Mouse (Mus musculus) midbrain, embryonic 11.5 days (tissue): ENCODE data around the gene Mtfr2. TPM values are rescaled to one million over a fixed set of nuclear protein-coding genes. Genes with fewer than 3 reads are reported as not detected.

Experiments used
- ATAC-seq: fragments of 200-750 bp; cut with Nextera tagmentation; 2 replicates; pipeline ENCODE4 v1.8.0; 2017; ENCODE audit warnings: moderate TSS enrichment, moderate library complexity; ENCODE audit not compliant: low FRiP score
- DNase-seq: peaks from one replicate; pipeline ENCODE4 v3.0.0; 2015; ENCODE audit warnings: low spot score; ENCODE audit errors: missing footprints
- H3K27ac ChIP-seq: fragments of 300-500 bp; sonication (generic); 2 replicates; pipeline ENCODE4 v1.5.1; 2014; ENCODE audit warnings: low read depth, low read length
- H3K27me3 ChIP-seq: fragments of 300-500 bp; sonication (generic); 2 replicates; pipeline ENCODE4 v1.6.1; 2014; ENCODE audit warnings: mild to moderate bottlenecking, low read length, moderate library complexity, mixed read lengths; ENCODE audit not compliant: control insufficient read depth, insufficient read depth
- H3K36me3 ChIP-seq: fragments of 300-500 bp; sonication (generic); 2 replicates; pipeline ENCODE4 v1.6.1; 2014; ENCODE audit warnings: mild to moderate bottlenecking, low read length, moderate library complexity, mixed read lengths; ENCODE audit not compliant: control insufficient read depth, insufficient read depth
- H3K4me1 ChIP-seq: fragments of 300-500 bp; sonication (generic); 2 replicates; pipeline ENCODE4 v1.6.1; 2014; ENCODE audit warnings: low read length; ENCODE audit not compliant: control insufficient read depth, insufficient read depth
- H3K4me2 ChIP-seq: fragments of 300-500 bp; sonication (generic); 2 replicates; pipeline ENCODE4 v1.6.1; 2014; ENCODE audit warnings: mild to moderate bottlenecking, moderate library complexity
- H3K4me3 ChIP-seq: fragments of 300-500 bp; sonication (generic); 2 replicates; pipeline ENCODE4 v1.5.1; 2014; ENCODE audit warnings: low read depth, low read length
- H3K9ac ChIP-seq: fragments of 300-500 bp; sonication (generic); 2 replicates; pipeline ENCODE4 v1.6.1; 2014; ENCODE audit warnings: low read length
- H3K9me3 ChIP-seq: fragments of 300-500 bp; sonication (generic); 2 replicates; pipeline ENCODE4 v1.6.1; 2016; ENCODE audit warnings: low read length; ENCODE audit not compliant: control insufficient read depth
- WGBS: fragments of 180-500 bp; shearing (Covaris S2); extraction: QIAGEN DNeasy Blood & Tissue Kit; methylation state at CpG from one replicate; pipeline ENCODE4 v1.1.7; 2014; 5-methylcytosine and 5-hydroxymethylcytosine counted together
- polyA plus RNA-seq: library from polyadenylated mRNA; unstranded; fragments of >200 nt; fragmentation: Nextera tagmentation; extraction: Ambion mirVana; gene quantifications from 2 replicates; pipeline ENCODE4 v1.2.1, GENCODE M21; 2014

Gene Mtfr2
- polyA plus RNA-seq, 1 experiment from 2014 or later, result 1.4 TPM

DNA sequence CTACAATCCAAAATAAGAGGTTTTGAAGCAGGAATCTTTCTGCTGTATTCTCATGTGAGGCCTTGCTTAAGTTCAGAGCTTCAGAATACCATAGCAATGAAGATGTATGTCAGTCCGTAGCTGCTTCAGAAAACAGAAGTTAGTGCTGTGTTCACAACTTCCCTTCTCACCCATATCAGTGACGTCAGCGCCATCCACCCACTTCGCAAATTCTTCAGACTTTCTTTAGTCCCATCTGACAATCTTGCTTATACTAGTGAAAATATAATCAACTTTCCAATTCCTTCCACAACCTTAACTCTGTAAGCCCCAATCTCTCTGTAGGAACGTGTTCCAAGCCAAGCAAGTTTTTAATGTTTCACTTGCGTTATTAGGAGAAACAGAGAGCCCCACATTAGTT lies 50.7 kb downstream of the Mtfr2 start:
- Histone ChIP-seq H3K27ac (no peak overlapping the region), H3K4me1 (no peaks in the 10 kb centered on the region), H3K9me3 (no peaks in the 10 kb centered on the region), H3K4me2 (no peak overlapping the region), H3K27me3 (no peaks in the 10 kb centered on the region), H3K36me3 (no peaks in the 10 kb centered on the region), H3K4me3 (no peak overlapping the region), H3K9ac (no peak overlapping the region)
- no peak for DNase-seq
- no peak for ATAC-seq
- WGBS, result 86% methylated on average over 6 of the region's 6 CpGs

DNA sequence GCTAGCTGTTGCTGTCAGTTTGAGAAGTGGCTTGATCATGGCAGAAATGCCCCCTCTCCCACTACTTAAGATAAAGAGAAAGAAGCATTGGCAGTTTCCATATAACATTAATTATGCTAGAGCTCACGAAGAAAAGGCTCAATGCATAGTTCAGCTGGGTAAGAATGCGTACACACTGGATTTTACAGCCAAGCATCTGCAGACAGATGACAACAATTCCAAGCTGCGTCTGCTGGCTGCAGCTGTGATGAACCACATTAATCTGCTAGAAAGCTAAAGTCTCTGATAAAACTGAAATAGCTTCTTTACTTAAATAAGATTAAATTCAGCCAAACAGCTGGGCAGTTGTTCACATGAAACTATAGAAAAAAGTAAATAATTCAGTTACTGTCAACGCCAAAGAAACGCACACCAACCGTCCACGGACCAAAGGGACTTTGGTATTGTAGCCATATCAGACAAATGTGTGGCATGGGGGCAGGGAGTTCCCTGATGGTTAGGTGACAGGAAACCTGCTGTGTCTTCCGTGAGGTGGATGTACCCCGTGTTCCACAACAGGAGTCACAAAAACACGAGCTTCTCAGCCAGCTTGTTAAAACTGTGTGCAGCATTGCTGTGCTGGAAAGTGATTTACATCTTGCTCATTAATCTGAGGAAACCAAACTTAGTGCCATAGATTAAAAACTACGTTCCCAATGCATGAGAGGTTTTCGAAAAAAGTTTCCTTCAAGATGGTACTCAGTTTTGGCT lies 51.2 kb downstream of the Mtfr2 start:
- H3K9ac ChIP-seq, result no peak overlapping the region
- ATAC-seq (no peak), DNase-seq (peak; percentile 76)
- no peak overlapping the region for H3K4me2 ChIP-seq
- H3K4me3 ChIP-seq, result no peak overlapping the region
- no peaks in the 10 kb centered on the region for H3K4me1 ChIP-seq
- no peaks in the 10 kb centered on the region for H3K36me3 ChIP-seq
- H3K27ac ChIP-seq, result no peak overlapping the region
- no peaks in the 10 kb centered on the region for H3K27me3 ChIP-seq
- H3K9me3 ChIP-seq, result no peaks in the 10 kb centered on the region
- WGBS, result 81% methylated on average over 12 of the region's 12 CpGs

DNA sequence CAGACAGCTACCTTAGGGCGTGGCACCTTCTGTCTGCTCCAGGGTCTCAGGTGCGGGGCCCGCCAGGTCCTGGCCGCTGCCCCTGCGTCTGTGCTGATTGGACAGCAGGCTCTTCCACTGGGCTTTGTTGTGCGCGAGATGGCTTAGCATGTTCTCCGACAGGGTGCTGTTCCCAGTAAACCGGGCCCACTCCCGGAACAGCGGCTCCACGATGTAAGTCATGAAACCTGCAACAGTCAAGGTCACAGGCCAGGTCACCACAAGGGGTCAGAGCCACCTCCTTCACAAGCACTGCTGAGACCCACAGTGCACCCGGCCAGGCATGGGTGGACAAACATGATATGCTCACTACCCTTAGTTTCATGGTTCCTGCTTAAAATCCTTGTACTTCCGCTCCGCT lies 52.8 kb downstream of the Mtfr2 start:
- ATAC-seq, result no peak
- DNase-seq, result no peak
- Histone ChIP-seq H3K9me3 (no peaks in the 10 kb centered on the region), H3K4me3 (no peak overlapping the region), H3K4me2 (peak overlapping the region; percentile 19; the same call in 1 of the 2 replicates), H3K27me3 (no peaks in the 10 kb centered on the region), H3K36me3 (no peaks in the 10 kb centered on the region), H3K9ac (no peak overlapping the region), H3K4me1 (no peaks in the 10 kb centered on the region), H3K27ac (no peak overlapping the region)
- 71% methylated on average over 15 of the region's 15 CpGs for whole genome bisulfite sequencing

DNA sequence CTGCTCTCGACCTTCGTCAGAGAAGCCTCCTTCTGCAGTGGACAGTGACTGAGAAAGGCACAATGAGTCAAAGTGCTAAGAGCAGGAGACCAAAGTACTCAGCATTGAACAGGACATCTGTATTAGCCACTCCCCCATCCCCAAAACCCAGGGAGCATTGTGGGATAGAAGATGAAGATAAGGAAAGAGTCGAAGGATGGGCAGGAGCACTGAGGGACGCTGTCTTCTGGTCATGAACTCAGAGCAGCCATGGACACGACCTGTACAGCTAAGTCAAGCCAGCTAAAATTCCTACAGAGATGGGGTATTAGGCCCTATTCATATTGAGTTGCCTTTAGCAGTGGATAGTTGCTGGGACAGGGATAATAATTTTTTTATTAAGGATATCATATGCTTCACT lies 55.4 kb downstream of the Mtfr2 start:
- H3K27me3 ChIP-seq, result no peaks in the 10 kb centered on the region
- DNase-seq (peak; percentile 54), ATAC-seq (no peak)
- H3K4me1 ChIP-seq, result no peaks in the 10 kb centered on the region
- WGBS, result 88% methylated on average over 5 of the region's 5 CpGs
- no peaks in the 10 kb centered on the region for H3K36me3 ChIP-seq
- no peaks in the 10 kb centered on the region for H3K9me3 ChIP-seq
- no peak overlapping the region for H3K4me3 ChIP-seq
- no peak overlapping the region for H3K9ac ChIP-seq
- no peak overlapping the region for H3K4me2 ChIP-seq
- no peak overlapping the region for H3K27ac ChIP-seq

DNA sequence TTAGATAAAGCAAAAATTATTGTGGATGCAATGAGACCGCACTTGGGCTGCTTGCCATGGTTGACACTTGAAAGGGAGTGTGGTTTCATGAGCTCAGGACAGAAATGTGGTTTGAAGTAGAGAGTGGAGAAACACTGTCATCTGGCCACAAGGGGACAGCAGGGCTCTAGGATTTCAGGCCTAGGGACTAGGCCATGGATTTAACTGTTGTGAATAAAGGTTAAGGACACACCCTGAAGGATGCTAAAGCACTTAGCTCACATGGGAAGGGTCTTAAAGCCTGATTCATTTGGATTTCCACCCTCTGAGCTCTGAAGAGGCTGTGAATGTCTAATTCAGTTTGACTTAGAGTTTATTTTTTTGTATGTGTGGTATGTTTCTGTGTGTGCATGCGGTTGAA lies 57.9 kb downstream of the Mtfr2 start:
- Histone ChIP-seq H3K9me3 (no peaks in the 10 kb centered on the region), H3K4me3 (no peak overlapping the region), H3K4me1 (no peaks in the 10 kb centered on the region), H3K4me2 (no peak overlapping the region), H3K9ac (no peak overlapping the region), H3K27me3 (no peaks in the 10 kb centered on the region), H3K27ac (no peak overlapping the region), H3K36me3 (no peaks in the 10 kb centered on the region)
- WGBS, result 89% methylated on average over 2 of the region's 2 CpGs
- ATAC-seq, result no peak
- peak; percentile 81 for DNase-seq

DNA sequence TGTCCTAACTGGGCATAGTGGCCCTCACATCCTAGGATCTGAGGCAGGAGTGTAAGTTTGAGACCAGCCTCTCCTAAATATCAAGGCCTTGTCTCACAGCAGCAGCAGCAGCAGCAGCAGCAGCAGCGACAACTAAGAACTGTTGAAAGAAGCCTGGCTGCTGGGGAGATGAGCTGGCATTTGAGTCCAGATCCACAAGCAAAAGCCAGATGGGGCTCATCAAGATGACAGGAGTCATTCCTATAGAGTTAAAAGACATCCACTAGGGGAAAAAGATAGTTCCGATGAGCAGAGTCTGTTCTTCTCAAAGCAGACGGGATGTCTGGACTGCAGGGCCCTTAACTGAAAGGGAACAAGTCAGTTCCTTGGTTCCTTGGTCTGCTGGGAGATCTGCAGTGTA lies 60.8 kb downstream of the Mtfr2 start:
- H3K9me3 ChIP-seq, result no peaks in the 10 kb centered on the region
- WGBS, result 92% methylated on average over 3 of the region's 3 CpGs
- no peak for ATAC-seq
- H3K4me2 ChIP-seq, result no peak overlapping the region
- peak; percentile 19 for DNase-seq
- no peaks in the 10 kb centered on the region for H3K27me3 ChIP-seq
- H3K9ac ChIP-seq, result no peak overlapping the region
- H3K36me3 ChIP-seq, result no peaks in the 10 kb centered on the region
- no peaks in the 10 kb centered on the region for H3K4me1 ChIP-seq
- no peak overlapping the region for H3K27ac ChIP-seq
- H3K4me3 ChIP-seq, result no peak overlapping the region

DNA sequence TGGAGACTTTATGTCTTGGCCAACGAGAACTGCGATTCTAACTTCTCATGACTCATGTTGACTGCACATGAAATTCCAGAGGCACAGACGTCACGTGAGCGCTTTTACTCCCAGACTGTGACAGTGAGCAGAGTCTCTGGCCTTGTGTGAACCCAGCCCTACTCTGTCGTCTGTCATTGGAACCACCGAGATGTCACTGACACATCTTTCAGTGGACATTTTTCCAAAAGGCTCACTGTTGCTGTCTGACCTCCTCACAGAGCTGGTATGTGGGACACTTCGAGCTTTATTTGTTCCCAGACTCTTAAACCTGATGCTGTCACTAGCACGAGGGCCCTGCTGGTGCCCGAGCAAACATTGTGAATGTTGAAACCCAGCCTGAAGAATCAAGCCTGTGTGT lies 61.6 kb downstream of the Mtfr2 start:
- Histone ChIP-seq H3K27me3 (no peaks in the 10 kb centered on the region), H3K36me3 (no peaks in the 10 kb centered on the region), H3K4me2 (no peak overlapping the region), H3K27ac (no peak overlapping the region), H3K9ac (no peak overlapping the region), H3K9me3 (no peaks in the 10 kb centered on the region), H3K4me3 (no peak overlapping the region), H3K4me1 (no peaks in the 10 kb centered on the region)
- ATAC-seq (no peak), DNase-seq (peak; percentile 28)
- 90% methylated on average over 10 of the region's 10 CpGs for WGBS

Other genes starting within 250 kb of the Mtfr2 start
- gene Map7, start 199.3 kb upstream of the Mtfr2 start, polyA plus RNA-seq, result 5.6 and 6.3 TPM in 2 replicates
- gene Bclaf1, start 35.3 kb upstream of the Mtfr2 start, polyA plus RNA-seq, result 176 and 188 TPM in 2 replicates